Mouse (Mus musculus) embryo, embryonic 11 days (tissue): ENCODE data around the gene Upp1.
"Not testable (repeated sequence)": the region's sequence is repeated elsewhere in the genome, so short reads cannot be mapped to it uniquely, and the experiment has no call there.

Source experiments
- DNase-seq: peaks from one replicate; pipeline ENCODE4 v3.0.0-alpha.2; 2015

Upp1 gene

GRCm38 (mm10) chr11:9118050-9118420 lies at the start of gene Upp1:
Gene Upp1 (plus strand): TSS chr11:9118103.
- DNase-seq: no peak

- no peak for DNase-seq
Observed at GRCm38 (mm10) chr11:9076444-9076843, 41.5 kb upstream of the Upp1 start.

DNA sequence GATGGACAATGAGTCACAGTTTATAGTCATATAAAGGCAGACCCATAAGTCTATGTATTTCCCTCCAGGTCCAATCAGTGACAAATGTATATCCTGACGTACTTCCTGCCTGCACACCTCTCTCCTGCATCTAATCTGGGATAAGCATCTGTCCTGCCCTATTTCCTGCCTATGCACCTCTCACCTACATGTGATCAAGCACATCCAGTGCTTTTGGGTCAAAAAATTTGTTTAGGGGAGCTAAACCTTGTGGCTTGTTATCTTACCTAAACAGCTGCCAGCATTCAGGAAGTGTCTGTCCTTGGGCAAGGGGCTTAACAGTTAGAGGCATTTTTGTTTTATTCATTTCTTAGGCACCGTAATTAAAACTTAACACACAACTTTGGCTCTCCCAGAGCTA lies 4.7 kb upstream of the Upp1 start:
- no peak for DNase-seq

- DNase-seq: no peak
Observed at GRCm38 (mm10) chr11:9115367-9116120, 2.4 kb upstream of the Upp1 start.

DNA sequence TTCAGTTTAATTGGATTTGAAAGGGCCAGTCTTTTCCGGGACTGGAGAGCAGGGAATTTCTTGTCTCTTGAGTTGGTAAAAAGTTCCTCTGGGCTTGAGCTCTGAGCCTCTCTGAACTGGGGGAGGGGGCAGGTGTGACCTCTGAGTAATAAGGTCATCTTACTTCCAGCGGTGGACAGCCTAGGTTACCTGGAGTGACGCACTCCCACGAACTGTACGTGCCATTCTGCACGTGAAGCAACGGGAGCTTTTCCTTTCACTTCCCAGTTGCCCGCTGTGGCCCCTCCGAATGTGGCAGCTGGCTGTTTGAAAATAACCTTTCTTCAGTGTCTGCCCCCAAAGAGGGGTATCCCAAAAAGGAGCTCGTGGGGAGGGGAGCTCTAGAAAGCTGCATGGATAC lies 1.8 kb upstream of the Upp1 start:
- DNase-seq: peak; percentile 41

DNA sequence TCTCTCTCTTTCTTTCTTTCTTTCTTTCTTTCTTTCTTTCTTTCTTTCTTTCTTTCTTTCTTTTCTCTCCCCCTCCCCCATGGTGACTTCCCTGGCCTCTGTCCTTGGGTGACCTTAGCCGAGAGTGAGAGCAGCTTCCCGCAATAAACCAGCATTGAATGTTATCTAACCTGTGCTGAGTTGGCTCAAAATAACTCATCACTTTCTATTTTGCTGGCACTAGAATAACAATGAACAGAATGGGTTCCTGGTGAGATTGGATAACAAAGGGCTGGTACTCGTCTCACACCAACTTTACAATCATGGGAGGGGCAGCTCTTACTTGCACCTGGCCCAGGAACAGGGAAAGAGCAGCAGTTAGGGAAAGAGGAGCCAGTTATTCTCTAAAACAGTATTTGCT lies 987 bp upstream of the Upp1 start:
- DNase-seq: no peak

GRCm38 (mm10) chr11:9117358-9118049 lies 399 bp upstream of the Upp1 start:
- peak; percentile 37 for DNase-seq

DNA sequence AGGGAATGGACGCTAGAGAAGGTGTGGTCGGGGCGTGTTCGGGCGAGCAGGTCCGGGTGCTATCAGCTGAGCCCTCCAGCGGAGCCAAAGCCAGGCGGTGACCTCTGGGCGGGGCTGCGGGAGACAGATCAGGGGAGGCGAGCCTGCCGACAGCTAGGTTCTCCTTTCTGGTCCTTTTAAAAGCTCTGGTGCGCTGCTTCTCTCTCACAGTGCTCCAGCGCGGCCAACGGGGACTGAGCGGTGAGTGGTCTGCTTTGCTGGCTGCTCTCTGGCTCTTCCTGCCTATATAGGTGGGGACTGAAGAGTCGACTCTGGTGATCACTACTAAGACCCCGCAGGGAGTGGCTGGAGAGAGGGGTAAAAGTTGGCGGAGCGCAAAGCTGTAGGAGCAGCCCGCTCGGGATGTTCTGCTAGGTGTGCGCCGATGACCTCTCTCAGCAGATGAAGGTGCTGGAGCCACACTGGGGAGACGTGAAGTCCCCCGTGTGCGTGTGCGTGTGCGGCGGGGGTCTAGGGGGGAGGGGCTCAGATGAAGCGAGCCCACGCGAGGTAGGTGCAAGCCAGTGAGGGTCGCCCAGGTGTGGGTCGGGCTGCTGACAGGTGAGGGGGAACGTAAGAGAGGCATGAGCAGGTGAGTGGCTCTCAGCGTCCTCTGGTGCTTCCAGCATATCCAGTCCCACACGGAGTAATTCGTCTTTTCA lies 668 bp downstream of the Upp1 start:
- DNase-seq: peak; percentile 62

- DNase-seq: peak; percentile 28
Observed at GRCm38 (mm10) chr11:9119231-9120020, 1.5 kb downstream of the Upp1 start.

DNA sequence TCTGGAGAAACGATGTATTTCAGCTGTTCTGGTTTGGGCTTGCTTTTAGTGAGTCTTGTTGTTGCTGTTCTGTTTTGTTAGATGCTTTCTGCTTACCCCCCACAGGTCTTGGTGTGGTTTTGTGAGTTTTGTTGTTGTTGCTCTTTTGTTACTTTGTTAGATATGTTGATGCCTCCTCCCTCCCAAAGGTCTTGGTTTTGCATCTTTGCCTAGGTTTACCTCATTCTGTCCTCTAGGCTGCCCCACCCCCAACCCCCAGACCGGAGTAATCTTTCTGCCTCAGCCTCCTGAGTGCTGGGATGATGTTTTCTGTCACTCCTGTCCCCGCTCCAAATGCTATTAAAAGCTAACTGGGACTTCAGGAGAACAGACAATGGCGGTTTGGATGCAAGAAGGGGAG lies 4.4 kb downstream of the Upp1 start:
- DNase-seq: no peak

DNA sequence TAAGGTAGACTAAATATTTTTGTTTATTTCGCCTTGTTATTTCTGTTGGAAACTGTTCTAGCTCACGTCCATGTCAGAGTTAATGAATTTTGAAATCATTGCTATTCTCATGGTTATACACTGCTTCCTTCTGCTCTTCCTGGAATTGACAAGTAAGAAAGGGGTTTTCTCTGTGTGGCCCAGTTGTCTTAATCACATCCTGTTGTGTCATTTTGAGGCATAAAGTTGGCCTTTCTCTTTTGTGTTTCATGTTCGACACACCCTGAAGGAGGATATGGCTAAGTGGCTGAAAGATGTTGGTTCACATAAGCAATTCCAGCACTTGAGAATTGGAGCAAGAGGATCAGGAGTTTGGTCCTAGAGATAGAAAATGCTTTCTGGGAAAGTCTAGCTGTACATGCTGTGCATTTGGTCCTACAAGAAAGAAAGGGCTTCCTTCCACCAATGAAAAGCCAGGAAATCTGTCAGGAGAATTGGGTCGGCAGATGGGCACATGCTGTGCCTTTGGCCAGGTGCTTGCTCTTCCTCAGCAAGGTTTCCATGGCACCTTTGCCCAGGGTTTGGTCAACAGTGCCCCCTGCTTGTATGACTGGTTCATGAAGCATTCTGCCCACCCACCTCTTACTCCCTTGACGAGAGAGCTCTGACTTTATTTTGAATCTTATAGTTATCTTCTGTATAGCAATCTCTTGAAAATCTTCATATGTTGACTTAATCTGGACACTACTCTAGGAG lies 8.6 kb downstream of the Upp1 start:
- DNase-seq: no peak

DNA sequence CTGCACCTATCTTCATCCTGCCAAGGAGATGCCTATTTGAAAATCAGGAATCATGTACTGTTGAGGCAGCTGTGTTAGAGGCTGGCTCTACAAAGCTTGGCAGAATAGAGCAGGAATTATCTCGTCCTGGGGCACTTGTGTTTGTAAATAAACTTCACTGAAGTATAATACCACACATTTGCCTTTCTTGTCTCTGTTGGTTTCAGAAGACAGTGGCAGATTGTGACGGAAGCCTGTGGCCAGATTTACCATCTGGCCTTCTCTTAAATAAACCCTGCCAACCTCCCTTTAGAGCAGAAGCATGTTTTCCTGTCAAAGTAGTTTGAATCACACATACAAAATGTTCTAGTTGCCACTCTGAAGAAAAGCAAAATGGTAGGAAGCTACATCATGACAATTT lies 10.2 kb downstream of the Upp1 start:
- DNase-seq: no peak

DNA sequence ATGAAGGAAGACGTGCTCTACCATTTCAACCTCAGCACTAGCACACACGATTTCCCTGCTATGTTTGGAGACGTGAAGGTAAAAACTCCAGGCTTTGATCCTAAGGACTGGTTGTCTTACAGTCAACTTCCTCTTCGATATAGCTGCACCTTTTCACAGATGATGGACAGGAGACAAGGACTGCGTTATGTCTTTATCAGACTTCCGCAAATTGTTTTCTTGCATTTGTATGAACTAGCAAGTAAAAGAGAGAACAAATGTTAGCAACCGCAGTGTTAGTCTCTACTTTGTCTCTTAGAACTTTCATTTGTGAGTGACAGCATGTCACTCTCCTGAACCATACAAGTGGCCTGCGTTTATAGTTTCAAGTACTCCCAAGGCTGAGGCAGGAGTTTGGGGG lies 11.6 kb downstream of the Upp1 start:
- no peak for DNase-seq

GRCm38 (mm10) chr11:9131688-9132087 lies 13.8 kb downstream of the Upp1 start:
- no peak for DNase-seq

DNA sequence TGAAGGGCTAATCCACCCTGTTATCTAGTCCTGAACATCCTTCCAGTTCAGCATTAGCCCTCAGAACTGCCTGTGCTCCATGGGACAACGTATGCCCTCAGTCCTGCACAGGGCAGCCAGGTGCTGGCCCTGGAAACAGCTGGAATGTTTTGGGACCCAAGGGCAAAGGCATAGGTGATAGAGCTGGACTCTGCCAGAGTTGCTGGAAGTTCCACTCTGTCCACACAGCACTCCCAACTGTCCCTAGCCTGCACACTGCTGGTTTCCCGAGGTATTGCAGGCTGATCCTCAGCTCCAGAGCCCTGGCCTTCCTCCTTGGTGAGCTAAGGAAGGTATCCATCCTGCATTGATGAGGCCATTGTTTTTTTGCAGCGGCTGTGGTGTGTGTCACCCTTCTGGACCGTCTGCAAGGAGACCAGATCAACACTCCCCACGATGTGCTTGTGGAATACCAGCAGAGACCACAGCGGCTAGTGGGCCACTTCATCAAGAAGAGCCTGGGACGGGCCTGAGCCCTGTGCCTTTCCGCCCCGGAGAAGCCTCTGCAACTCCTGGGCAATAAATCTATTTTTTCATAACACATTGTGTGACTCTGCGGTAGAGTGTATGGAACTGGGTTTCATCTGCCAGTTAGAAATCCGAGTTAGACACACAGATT lies 17.8 kb downstream of the Upp1 start:
- peak; percentile 37 for DNase-seq

GRCm38 (mm10) chr11:9136471-9136870 lies 18.6 kb downstream of the Upp1 start:
- DNase-seq: peak; percentile 81

GRCm38 (mm10) chr11:9145113-9145512 lies 27.2 kb downstream of the Upp1 start:
- DNase-seq: no peak

DNA sequence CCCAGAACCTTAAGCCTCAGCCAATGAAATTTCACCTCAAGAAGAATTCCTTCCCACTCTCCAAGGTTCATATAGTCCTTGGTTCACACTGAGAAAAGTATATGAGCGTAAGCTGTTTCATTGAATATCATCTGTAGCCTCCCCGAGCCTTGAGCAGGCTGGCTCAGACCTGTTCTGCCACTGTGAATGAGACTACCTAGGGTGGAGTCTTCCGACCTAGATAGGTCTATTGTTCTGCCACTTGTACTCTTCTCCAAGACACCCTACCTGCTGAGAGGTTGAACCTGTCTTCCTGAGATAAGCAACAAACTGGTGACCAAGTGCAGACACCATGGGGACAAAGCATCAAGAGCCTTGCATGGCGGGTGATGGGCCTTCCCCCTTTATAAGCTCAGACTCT lies 28.2 kb downstream of the Upp1 start:
- DNase-seq: no peak

- DNase-seq: no peak
Observed at GRCm38 (mm10) chr11:9146683-9147082, 28.8 kb downstream of the Upp1 start.

DNA sequence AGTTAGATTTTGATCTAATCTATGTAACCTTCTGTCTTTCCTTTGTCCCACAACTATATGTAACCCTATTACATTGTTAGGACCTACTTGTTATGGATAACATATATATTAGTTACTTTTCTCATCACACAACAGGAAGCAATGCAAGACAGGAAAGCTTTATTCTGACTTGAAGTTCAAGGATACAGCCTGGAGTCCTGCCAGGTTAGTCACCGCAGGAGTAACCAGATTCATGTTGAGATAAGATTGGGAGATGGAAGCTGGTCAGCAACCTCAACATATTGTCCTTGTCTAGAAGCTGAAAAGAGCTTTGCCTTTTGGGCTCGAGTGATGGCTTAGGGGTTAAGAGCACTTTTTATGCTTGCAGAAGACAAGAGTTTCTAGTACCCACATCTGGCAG lies 30.3 kb downstream of the Upp1 start:
- DNase-seq: no peak

GRCm38 (mm10) chr11:9150403-9150802 lies 32.5 kb downstream of the Upp1 start:
- not testable (repeated sequence) for DNase-seq

- DNase-seq: no peak
Observed at GRCm38 (mm10) chr11:9159953-9160352, 42.0 kb downstream of the Upp1 start.
